Mouse (Mus musculus) ovary, postnatal 36 days (tissue): ENCODE results near the gene Wdr82.

Source experiments
- DNase-seq: peaks from one replicate; pipeline ENCODE4 v3.0.0; 2022; ENCODE audit warnings: low spot score, mixed read lengths

The Wdr82 gene

DNA sequence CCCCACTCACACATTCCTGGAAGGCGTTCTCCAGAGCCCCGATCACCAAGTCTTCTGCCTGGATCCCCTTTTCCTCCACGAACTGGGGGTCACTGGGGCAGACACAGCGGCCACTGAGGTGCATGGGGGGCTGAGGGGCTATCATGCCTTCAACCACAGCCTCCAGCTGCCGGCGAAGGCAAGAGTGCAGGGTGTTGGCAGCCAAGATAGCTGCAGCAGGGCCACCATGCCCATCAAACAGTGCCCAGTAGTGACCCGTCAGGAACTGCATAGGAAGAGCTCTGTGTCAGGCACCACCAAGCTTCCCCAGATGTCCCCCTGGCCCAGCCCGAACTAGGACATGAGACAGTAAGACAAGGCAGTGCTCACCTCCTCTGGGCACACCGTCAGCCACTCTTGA, 27.0 kb downstream of the Wdr82 start:
- no peak for DNase-seq

DNA sequence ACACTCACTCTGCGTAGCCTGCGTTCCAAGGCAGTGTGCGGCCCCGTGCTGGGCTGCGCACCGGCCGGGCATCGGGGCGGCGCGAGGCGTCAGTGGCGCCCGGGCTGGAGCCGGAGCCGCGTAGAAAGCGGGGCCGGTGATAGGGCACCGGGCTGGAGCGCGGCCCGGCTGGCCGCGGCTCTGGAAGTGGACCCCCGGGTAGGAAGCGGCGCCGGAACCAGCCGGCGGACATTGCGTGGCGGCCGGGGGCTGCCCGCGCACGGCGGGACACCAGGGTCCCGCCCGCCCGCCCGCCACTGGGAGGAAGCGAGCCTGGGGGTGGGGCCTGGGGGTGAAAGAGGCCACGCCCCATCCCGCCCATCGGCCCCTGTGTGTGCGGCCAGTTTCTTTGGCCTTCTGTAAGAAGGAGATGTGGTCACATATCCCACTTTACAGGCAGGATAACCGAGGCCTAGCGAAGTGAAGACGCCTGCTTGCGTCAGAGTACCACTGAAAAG, 28.3 kb downstream of the Wdr82 start:
- peak; percentile 80 for DNase-seq

DNA sequence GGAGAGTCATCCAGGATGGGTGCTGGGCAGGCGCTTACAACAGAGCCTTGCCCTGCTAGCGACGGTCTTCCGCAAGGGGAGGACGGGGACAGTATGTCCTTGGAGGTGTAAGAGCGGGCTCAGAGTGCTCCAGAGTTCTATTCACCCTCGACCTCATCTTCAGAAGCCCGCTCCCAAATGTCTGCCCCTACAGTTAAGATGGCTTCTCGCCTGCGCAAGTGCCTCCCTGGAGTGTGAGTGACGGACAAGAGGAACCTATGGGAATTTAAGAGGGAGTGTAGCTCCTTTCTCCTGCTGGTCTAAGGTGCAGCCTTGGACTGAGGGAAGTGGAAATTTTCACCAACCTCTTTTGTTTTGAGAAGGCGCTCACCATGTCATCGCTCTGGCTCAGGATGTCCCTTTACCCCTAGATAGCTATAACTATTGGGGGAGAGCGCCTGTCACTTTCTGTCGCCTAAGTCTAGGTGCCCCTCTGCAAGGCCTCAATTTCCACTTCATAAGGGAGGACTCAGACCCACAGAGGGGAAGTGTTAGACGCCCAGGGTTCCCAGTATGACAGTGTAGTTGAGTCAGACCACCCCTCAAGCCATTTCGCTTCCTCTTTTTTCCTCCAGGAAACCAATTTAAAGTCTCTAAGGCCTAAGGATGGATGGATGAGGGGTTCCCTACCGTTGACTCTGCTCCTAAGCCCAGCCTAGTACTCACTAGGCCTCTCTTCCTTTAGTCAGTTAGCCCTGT, 29.0 kb downstream of the Wdr82 start, which contains the start of gene Ppm1m:
TSS of gene Ppm1m (minus strand) at position 212 of the 738 bp plus-strand sequence.
- no peak for DNase-seq

DNA sequence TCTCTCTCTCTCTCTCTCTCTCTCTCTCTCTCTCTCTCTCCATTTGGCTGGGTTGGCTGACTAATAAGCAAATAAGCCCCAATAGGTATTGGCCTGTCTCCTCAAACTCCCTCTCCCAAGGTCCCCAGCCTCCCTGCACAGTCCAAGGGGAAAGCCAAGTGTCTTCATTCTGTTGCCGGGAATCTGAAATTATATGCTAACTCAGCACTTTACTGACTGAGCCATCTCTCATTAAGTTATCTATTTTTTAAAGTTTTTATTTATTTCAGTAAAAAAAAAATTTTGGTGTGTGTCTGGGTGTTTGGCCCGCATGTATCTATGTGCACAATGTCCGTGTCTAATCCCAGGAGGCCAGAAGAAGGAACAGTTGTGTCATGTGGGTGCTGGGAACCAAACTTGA, 31.2 kb downstream of the Wdr82 start:
- no peak for DNase-seq

DNA sequence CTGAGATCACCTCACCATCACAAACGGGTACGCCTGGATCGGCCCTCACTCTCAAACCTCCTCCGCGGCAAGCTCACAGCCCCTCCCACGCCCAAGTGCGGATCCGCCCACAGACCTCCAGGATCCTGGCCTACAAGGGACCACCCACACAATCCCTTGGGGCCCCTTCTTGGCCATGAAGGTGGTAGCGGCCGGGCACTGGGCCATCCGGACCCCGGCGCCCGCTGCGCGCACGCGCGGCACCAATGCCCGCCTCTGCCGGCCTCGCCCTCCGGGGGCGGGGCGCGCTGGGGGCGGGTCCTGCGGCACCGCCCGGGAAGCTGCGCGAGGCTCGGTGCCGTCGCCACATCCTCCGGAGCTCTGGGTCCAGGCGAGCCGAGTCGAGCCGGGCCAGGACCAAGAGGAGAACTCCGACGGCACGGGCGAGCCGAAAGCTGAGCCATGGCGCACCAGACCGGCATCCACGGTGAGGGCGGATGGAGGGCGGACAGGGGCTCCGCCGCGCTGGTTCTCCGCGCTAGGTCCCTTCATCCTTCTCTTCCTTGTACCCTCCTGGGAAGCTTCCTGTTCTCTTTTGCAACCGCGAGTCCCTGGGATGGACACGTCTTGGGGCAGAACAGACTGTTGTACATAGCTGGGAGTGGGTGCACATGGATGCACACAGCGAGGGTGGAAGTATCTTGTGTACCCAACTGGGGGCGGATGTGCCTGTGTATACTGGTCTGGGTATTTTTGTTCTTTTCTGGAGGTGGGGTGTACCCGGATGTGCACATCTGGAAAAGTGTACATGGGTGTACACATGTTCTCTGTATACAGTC, 32.3 kb downstream of the Wdr82 start, which contains the start of gene Twf2:
TSS of gene Twf2 (plus strand) at position 290 of the 818 bp plus-strand sequence.
- peak; percentile 95 for DNase-seq

DNA sequence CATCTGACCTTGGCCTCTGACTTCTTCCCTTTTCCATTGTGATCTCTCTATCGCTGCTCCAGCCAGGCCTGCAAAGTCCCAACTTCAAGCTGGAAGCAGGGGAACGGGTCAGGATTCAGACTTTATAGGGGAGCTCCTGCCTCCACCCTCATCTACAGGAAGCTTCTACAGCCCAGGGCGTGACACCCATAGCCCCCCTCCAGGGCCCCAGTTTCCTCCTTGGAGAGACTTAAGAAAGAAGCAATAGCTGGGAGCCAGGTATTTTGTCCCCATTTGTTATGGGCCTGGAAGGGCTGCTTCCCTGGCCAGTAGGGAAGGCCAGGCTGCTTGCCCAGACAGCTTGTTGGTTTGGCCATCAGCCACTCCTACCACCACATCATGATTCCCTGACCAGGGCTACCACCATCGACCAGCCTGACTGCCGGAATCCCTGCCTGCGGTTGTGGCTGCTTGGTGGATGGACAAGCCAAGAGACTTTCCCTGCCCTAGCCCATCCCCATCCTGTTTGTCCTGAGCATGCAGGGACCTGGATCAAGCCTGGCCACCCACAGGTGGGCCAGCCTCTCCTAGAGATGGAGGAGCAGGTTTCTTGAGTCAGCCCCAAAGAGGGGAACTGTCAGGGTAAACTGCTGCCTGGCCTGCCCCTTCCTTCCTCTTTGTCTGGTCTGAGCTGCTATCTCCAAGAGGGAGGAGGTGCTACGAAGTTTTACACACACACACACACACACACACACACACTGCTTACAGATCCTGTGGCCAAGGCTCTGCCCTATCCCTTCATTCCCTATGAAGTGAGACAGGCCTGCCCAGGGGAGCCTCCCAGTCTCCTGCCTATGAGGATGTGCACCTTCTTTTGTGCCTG, 33.5 kb downstream of the Wdr82 start:
- DNase-seq, result no peak

DNA sequence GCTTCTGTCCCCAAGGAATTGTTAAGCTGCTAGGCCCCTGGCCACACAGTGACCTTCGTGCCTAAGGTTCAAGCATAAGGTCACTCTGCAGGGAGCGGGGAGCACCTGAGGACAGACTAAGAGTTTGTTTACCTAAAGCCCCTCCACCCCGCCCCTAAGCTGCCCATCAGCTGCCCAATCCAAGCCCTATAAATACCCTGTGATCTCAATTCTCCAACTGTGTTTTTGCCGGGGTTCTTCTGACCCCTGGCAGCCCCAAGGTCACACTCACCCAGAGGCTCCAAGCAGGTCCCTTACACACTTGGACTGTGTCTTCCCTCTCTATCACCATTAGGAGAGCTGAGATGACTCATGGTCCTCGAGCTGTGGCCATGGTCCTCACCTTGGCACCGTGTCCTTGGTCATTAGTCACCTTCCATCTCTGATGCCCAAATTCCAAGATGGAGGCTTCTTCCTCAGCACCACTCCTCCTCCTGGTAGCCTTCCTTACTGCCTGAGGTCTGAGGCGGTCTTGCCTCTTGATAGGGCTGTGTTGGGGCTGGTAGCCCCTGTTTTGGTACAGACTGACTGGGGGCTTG, 35.1 kb downstream of the Wdr82 start:
- no peak for DNase-seq

DNA sequence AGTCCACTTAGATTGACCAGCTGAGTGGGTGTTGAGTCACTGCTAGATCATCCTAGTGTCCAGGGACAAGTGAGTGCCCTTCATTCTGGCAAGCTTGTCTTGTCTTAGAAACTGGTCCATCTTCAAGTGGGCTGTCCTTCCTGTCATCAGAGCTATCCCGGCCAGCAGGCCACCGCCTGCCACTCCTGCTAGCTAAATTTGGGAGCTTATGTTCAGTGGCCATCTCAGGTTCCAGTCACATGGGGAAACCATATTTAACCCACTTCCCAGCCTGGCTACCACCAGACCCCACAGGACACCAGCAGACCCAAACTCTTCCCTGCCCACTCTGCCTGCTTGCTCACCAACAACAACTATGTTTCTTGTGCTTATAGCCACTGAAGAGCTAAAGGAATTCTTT, 35.8 kb downstream of the Wdr82 start:
- DNase-seq, result no peak

DNA sequence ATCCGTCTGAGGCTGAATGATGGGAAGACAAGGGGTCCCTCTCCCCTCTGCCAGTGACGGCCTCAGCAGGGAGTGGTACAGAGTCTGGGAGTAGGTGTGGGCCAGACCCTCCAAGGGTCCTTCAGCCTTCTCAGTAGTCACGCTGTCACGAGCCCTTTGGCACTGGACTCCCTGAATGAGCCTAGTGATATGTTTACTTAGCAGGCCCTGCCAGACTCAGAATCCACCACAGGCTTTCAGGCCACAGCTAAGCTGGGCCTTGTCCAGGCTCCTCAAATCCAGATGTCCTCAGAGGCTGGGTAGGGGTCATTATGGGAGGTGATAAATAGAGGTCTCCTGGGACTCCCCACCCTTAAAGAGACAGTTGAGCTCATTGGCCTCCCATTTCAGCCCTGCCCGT, 37.5 kb downstream of the Wdr82 start:
- DNase-seq, result no peak

DNA sequence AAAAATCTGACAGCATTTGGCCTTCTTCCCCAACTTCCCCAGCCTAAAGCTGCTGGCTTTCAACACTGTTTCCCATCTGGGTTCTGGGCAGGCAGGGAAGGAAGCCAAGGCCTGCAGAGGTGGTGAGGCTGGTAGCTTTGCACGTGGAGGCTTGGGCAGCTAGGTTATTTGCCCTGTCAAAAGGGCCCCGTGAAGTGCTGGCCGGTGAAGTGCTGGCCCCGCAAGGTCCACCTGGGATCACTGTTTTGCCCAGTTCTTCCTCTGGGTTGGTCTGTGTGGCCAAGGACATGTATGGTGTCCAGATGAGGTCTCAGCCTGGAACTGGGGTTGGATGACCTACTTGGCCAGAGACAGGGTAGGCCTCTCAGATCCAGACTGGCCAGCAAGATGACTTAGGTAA, 39.2 kb downstream of the Wdr82 start:
- no peak for DNase-seq

DNA sequence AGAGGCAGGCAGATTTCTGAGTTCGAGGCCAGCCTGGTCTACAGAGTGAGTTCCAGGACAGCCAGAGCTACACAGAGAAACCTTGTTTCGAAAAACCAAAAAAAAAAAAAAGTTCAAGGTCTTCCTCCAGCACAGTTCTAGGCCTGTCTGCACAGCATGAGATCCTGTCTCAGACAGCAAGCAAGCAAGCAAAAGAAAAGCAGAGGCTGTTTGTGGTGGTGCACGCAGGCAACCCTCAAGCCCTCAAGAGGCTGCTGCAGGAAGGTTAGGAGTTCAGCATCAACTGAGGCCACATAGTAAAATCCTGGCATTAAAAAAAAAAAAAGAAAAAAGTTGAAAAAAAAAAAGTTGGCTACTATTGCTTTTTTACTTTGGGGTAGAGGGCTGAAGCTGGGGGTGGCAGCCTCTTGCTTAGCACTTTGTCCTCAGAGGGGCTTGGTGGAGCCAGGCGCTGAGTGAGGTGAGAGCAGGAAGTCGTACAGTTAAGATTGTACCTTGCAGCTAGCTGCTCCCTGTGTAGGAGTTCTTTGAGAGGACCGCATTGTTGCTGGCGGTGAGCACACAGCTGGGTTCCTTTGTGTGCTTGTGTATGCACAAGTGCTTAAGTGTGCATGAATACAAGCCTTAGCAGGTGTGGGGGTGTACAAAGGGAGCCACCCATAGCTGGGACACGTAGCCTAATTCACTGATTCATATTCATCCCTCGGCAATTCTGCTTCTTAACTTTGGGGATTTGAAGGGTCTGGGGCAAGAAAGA, 40.3 kb downstream of the Wdr82 start:
- DNase-seq, result no peak

DNA sequence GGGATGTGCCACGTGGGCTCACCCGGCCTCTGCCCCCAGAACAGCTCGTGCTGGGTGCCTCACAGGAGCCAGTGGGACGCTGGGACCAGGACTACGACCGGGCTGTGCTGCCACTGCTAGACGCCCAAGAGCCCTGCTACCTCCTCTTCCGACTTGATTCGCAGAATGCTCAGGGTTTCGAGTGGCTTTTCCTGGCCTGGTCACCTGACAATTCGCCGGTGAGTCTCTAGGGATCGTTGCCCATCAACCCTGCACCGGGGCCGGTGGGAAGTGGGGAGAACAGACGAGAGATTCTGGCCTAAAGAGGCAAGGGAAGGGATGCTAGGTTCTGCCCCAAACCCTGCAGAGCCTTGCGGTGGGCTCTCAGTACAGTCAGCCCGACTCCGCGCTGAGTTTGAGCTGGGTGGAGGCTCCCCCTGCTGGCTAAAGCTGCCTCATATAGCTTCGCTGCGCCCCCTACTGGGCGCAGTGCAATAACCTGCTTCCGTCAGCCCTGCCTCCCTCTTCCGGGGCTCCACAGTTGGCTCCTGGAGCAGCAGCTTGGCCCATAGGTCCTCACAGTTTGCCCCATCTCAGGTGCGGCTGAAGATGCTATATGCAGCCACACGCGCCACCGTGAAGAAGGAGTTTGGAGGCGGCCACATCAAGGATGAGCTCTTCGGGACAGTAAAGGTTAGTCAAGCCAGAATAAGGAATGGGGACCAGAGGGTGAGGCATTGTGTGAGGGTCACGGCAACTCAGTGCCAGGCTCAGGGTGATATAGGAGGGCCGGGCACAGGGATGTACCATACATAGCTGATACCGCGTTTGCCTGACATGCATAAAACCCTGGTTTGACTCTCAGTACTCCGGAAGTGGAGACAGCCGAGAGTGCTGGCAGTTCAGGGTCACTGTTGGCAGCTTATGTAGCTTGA, 41.2 kb downstream of the Wdr82 start:
- DNase-seq, result peak; percentile 88

DNA sequence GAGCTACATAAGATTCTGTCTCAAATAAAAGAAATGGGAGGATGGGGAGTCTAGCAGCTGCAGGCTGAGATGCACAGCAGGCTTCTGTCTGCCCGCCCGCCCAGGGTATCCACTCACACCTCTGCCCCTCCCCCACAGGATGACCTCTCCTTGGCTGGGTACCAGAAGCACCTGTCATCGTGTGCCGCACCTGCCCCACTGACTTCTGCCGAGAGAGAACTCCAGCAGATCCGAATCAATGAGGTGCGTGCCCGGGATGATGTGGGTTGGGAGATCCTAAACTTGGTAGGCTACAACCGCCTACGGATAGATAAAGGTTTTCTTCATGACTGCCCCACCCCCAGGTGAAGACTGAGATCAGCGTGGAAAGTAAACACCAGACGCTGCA, 41.9 kb downstream of the Wdr82 start:
- DNase-seq, result no peak

DNA sequence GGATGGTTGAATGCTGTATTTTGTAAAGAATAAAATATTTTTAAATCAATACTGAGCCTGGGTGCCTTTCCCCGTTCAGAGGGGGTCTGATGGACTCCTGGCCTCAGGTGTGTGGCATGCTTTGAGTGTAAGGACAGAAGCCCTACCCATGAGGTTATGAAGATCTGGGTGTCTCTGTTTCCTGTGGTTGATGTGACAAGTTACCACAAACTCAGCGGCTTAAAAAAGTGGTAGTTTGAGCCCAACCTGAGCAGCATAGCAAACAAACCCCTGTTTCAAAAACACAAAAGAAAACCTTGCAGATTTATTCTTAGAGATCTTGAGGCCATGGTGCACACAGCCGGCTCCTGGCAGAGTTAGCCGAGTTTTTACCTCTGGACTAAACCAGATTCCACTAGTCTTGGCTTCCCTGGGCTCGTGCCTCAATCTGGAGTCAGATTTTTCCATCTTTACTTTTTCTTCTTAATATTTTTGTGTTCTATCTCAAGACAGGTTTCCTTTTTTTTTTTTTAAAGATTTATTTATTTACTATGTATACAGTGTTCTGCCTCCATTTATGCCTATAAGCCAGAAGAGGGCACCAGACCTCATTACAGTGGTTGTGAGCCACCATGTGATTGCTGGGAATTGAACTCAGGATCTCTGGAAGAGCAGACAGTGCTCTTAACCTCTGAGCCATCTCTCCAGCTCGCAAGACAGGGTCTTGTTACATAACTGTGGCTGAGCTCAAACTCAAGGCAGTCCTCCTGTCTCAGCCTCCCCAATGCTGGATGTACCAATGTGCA, 44.8 kb downstream of the Wdr82 start:
- DNase-seq, result no peak

DNA sequence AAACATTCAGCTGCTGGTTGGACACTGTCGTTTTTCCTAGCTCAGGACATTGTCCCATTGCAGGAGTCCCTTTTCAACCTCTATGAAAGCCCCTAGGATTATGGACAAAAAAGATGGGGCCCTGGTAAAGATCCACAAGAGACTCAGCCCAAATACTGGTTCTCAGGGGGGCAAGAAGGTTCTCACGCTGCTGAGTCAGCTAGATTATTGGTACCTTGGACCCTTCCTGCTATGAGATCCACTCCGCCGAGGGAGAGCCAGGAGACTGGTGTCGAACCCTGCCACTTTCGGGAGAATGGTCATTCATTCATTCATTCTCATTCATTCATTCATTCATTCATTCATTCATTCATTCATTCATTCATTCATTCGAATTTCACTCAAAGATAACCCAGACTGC, 46.2 kb downstream of the Wdr82 start:
- no peak for DNase-seq

DNA sequence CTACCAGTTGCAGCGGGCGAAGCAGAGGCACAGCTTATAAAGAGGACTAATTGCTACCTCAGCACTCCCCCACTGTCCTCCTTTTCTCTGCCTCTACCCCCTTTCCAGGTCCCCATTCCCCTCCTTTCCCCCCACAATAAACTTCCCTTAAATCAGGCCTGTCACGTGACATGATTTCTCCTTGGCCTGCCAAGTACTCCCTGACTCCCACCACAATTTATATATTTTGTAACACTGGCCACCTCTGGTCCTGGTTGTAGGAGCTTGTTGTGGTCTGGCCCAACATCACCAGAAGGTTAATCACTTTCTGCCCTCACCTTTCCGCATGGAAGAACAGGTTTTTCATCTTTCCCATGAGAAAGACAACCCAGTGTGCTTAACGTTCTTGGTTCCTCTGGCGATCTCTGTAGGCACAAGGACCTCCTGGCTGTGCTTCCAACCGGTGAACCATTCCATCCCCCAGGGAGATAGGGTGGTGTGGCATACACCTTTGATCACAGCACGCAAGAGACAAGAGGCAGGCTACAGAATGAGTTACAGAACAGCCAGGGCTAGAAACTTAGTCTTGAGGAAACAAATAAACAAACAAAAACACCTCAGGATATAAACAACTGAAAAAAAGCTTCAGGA, 50.3 kb downstream of the Wdr82 start:
- no peak for DNase-seq

DNA sequence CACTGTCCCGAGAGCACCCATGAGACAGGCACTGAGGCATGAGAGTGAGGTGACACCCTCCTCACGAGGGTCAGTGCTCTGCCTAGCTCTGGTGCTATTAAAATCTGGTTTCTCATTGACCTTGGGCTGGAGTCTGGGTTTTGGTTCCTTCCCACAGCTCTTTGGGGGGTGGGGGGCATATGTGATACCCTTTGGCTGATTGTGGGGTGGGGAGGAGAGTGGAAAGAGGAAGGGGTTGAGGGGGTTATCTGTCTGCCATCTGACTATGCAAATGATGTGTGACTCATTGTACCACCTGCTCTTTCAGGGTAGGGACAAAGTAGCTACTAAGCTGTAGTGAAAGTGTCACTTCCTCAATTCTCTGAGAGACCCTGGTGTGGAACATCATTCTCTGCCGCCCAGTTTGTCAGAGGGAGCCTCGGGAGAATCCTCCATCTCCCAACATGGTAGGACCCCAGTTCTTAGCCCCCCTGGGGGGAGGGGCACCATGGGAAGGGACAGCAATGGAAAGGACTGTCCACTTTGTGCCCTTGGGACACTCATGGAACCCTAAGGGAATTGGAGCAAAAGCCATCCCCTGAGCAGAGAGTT, 51.6 kb downstream of the Wdr82 start, which contains the start of gene Tlr9:
TSS of gene Tlr9 (plus strand) at position 338 of the 591 bp plus-strand sequence.
- no peak for DNase-seq

DNA sequence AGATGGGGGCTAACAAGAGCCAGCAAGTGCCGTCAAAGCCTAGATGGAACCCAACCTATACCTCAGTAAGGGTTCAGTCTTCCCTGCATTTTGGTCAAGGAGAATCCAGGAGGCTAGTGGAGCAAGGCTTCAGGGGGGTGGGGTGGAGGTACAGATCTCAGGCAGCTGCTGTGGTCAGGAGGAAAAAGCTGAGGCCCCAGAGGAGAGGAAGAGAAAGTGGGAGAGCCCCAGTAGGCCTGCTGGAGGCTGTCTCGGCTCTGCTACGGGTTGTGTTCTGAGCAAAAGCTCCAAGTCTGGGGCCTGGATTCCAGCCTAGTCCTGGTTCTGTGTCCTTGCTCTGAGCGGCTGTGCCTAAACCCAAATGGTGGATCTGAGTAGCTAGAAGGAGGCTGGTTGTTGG, 52.3 kb downstream of the Wdr82 start:
- DNase-seq, result no peak
